Mouse (Mus musculus) megakaryocyte, embryonic 14.5 days (primary cell): ENCODE measurements around the gene Svep1. TPM values are rescaled to one million over a fixed set of nuclear protein-coding genes. Genes with fewer than 3 reads are reported as not detected.

ENCODE experiments used
- H3K27me3 ChIP-seq: replicated peaks from 2 replicates; pipeline ENCODE3; 2012; ENCODE audit warnings: inconsistent platforms
- H3K36me3 ChIP-seq: replicated peaks from 2 replicates; pipeline ENCODE3; 2012; ENCODE audit warnings: low read length, inconsistent platforms, mixed read lengths
- H3K4me1 ChIP-seq: 2 replicates; pipeline ENCODE4 v1.6.1; 2012; ENCODE audit warnings: inconsistent platforms
- H3K4me3 ChIP-seq: replicated peaks from 2 replicates; pipeline ENCODE3; 2012; ENCODE audit warnings: moderate library complexity, mild to moderate bottlenecking, inconsistent platforms
- H3K9me3 ChIP-seq: 2 replicates; pipeline ENCODE4 v1.6.1; 2012; ENCODE audit warnings: inconsistent platforms
- FLI1 ChIP-seq: IDR thresholded peaks from 2 replicates; pipeline ENCODE4 v1.6.1; 2012; ENCODE audit warnings: low read length, inconsistent platforms, mixed read lengths
- GATA1 ChIP-seq: IDR thresholded peaks from 3 replicates; pipeline ENCODE4 v1.6.1; 2012; ENCODE audit warnings: mixed read lengths, low read length, inconsistent platforms, borderline replicate concordance
- polyA plus RNA-seq: library from polyadenylated mRNA; stranded (reverse); fragments of >175 nt; gene quantifications from 2 replicates; pipeline ENCODE4 v1.2.3, GENCODE M21; 2012; ENCODE audit warnings: low replicate concordance; ENCODE audit not compliant: insufficient read depth

The Svep1 gene
- polyA plus RNA-seq, 1 experiment = not detected

- peaks cover 8% of the 10 kb centered on the region for H3K9me3 ChIP-seq
- H3K27me3 ChIP-seq = peaks cover 4% of the 10 kb centered on the region
- no peaks in the 10 kb centered on the region for H3K36me3 ChIP-seq
- H3K4me3 ChIP-seq = no peak overlapping the region
- no peak for TF ChIP-seq FLI1
- no peak for TF ChIP-seq GATA1
- peaks cover 8% of the 10 kb centered on the region for H3K4me1 ChIP-seq
Observed at GRCm38 (mm10) chr4:58032714-58033113, 173.9 kb downstream of the Svep1 start.

DNA sequence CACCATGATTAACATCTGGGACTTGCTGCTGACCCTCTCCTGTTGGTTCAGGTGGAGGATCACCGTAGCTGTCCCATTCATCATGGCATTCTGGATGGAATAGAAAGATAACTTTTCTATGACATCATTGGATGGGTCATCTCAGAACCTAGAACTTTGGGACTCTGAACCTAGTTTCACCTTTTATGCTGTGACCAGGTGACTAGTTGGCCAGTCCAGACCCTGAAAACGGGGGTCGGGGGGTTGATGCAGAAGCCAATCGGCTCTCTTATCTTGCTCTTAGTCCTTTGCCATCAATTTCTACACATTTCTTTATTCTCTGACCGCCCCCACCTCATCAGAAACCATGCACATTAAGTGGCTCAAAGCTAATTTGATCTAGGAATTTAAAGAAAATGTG, 197.6 kb downstream of the Svep1 start, which contains the start of gene Txndc8:
Gene Txndc8, minus strand, starts transcription at position 101 of the 400 bp plus-strand sequence.
- no peak within 1 kb of the TSS for H3K4me3 ChIP-seq
- TF ChIP-seq FLI1 (no peak), GATA1 (no peak)

GRCm38 (mm10) chr4:58003501-58003900, 203.2 kb downstream of the Svep1 start:
- Histone ChIP-seq H3K27me3 (peaks cover 18% of the 10 kb centered on the region), H3K36me3 (no peaks in the 10 kb centered on the region), H3K4me1 (no peaks in the 10 kb centered on the region), H3K4me3 (no peak overlapping the region), H3K9me3 (peaks cover 3% of the 10 kb centered on the region)
- TF ChIP-seq FLI1 (no peak), GATA1 (no peak)

More for the DNA sequence above, 197.6 kb downstream of the Svep1 start, which contains the start of gene Txndc8:
- Histone ChIP-seq H3K27me3 (peaks cover 8% of the 10 kb centered on the region), H3K9me3 (no peaks in the 10 kb centered on the region), H3K4me1 (no peaks in the 10 kb centered on the region), H3K36me3 (no peaks in the 10 kb centered on the region)

Other genes starting within 250 kb of the Svep1 start
- not detected in 2 replicates for gene Txndc8, start 197.7 kb downstream of the Svep1 start, polyA plus RNA-seq
- not detected in 2 replicates for gene Musk, start 79.1 kb upstream of the Svep1 start, polyA plus RNA-seq